In the genomic region with DNA sequence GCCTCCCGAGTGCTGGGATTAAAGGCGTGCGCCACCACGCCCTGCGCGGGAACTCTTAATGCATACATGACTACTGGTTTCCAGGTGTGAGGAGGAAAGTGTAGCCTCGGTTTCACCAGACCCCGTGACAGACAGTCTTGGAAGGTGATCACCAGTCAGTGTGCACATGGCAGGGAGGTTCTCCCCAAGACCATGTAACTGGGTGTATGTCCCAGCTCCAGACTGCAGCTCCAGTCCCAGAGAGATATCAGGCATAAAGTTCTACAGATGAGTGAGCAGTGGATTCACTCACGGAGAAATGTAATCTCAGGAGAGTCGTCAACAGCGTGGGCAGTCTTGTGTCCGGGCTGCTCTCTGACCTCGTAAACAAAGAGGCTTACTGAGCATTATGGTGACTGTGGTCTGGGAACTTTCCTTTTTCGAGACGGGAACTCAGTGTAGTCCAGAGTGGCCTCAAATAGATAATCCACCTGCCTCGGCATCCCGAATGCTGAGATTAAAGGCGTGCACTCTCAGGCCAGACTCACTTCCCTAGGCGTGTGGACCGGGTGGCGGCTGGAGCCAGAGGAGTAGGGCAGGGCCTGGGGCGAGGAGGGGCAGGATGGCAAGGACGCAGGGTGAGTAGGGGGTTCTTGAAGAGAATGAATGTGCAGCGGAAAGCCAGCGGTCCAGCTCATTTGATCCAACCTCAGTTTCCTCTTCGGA, we compare ENCODE assay signal across 7 mouse cellular contexts. TPM values are rescaled to one million over a fixed set of nuclear protein-coding genes. Genes with fewer than 3 reads are reported as not detected.
A peak's percentile ranks its signal among the peaks of the same experiment; 100 is the strongest.
DNase-seq lines count a peak whose midpoint lies in the region; ATAC-seq and TF ChIP-seq lines count a peak whose summit lies in the region.

No protein-coding gene starts in this region.

- H3K9me3 ChIP-seq in lung, embryonic 15.5 days = no peaks in the 10 kb centered on the region
- no peaks in the 10 kb centered on the region for H3K9me3 ChIP-seq in hindbrain, embryonic 16.5 days (ENCODE audit: control insufficient read depth, low read length)
- H3K9me3 ChIP-seq in midbrain, embryonic 15.5 days = no peaks in the 10 kb centered on the region

- peak overlapping the region; percentile 80 for H3K4me2 ChIP-seq in lung, embryonic 15.5 days
- peak overlapping the region; percentile 83 for H3K4me2 ChIP-seq in hindbrain, embryonic 16.5 days (ENCODE audit: low read length)
- H3K4me2 ChIP-seq in midbrain, embryonic 15.5 days = peak overlapping the region; percentile 89

- H3K9ac ChIP-seq in lung, embryonic 15.5 days = peak overlapping the region; percentile 65
- H3K9ac ChIP-seq in hindbrain, embryonic 16.5 days (ENCODE audit: low read depth, low read length) = peak overlapping the region; percentile 80
- H3K9ac ChIP-seq in midbrain, embryonic 15.5 days = peak overlapping the region; percentile 83

- 23% methylated on average over 26 of the region's 26 CpGs for WGBS in lung, embryonic 15.5 days
- 24% methylated on average over 26 of the region's 26 CpGs for WGBS in hindbrain, embryonic 16.5 days
- 25% methylated on average over 26 of the region's 26 CpGs for WGBS in midbrain, embryonic 15.5 days

- TF ChIP-seq CTCF in cortical plate, adult 2 months (IDR thresholded peaks at IDR 0.05; ENCODE audit: extremely low read depth, insufficient read depth, low read length) = no peak

- peak overlapping the region; percentile 81 for H3K4me3 ChIP-seq in lung, embryonic 15.5 days
- H3K4me3 ChIP-seq in cortical plate, adult 2 months (ENCODE audit: insufficient read depth, low read length) = peak overlapping the region; percentile 71
- H3K4me3 ChIP-seq in hindbrain, embryonic 16.5 days (ENCODE audit: low read length) = peak overlapping the region; percentile 77
- peak overlapping the region; percentile 65 for H3K4me3 ChIP-seq in midbrain, embryonic 15.5 days

- H3K27me3 ChIP-seq in lung, embryonic 15.5 days = no peaks in the 10 kb centered on the region
- no peaks in the 10 kb centered on the region for H3K27me3 ChIP-seq in hindbrain, embryonic 16.5 days (replicated peaks; ENCODE audit: control insufficient read depth, insufficient read depth, low read length)
- no peaks in the 10 kb centered on the region for H3K27me3 ChIP-seq in midbrain, embryonic 15.5 days (replicated peaks)

- no peak for TF ChIP-seq POLR2A in cortical plate, adult 2 months (IDR thresholded peaks at IDR 0.05; ENCODE audit: extremely low read depth, insufficient read depth, low read length)

- peaks cover 23% of the 10 kb centered on the region for H3K4me1 ChIP-seq in lung, embryonic 15.5 days
- H3K4me1 ChIP-seq in cortical plate, adult 2 months (ENCODE audit: control insufficient read depth, insufficient read depth, low read length) = no peaks in the 10 kb centered on the region; the same call in 1 of the 2 replicates
- peaks cover 14% of the 10 kb centered on the region for H3K4me1 ChIP-seq in hindbrain, embryonic 16.5 days (ENCODE audit: control insufficient read depth, insufficient read depth, low read depth, low read length)
- peaks cover 20% of the 10 kb centered on the region for H3K4me1 ChIP-seq in midbrain, embryonic 15.5 days

- peak overlapping the region; percentile 93 for H3K27ac ChIP-seq in lung, embryonic 15.5 days
- H3K27ac ChIP-seq in cortical plate, adult 2 months (ENCODE audit: insufficient read depth, low read length) = peak overlapping the region; percentile 15
- H3K27ac ChIP-seq in hindbrain, embryonic 16.5 days (ENCODE audit: low read depth, low read length) = peak overlapping the region; percentile 90
- peak overlapping the region; percentile 95 for H3K27ac ChIP-seq in midbrain, embryonic 15.5 days

- no peak for DNase-seq in lung, postnatal 10 days
- DNase-seq in embryo, embryonic 9.5 days (ENCODE audit: extremely low spot score) = no peak
- no peak for DNase-seq in thymus, postnatal 14 days

- peak; percentile 74 for ATAC-seq in lung, embryonic 15.5 days (ENCODE audit: borderline replicate concordance, extremely low read depth, low FRiP score, low TSS enrichment)
- peak; percentile 63 for ATAC-seq in hindbrain, embryonic 16.5 days
- peak; percentile 75 for ATAC-seq in midbrain, embryonic 15.5 days (replicated peaks)

- peaks cover 30% of the 10 kb centered on the region for H3K36me3 ChIP-seq in lung, embryonic 15.5 days
- peaks cover 17% of the 10 kb centered on the region for H3K36me3 ChIP-seq in hindbrain, embryonic 16.5 days (ENCODE audit: control insufficient read depth, insufficient read depth, low read length)
- H3K36me3 ChIP-seq in midbrain, embryonic 15.5 days (replicated peaks) = peaks cover 16% of the 10 kb centered on the region

RNA-seq across cellular contexts. Expression of a gene that starts 0.7 kb away (rescaled TPM):
- polyA plus RNA-seq in lung, embryonic 15.5 days (2015; fragmentation: Nextera tagmentation; extraction: Ambion mirVana) = 477 and 524 TPM in 2 replicates
- 2,462 and 2,522 TPM in 2 replicates for polyA plus RNA-seq in cortical plate, adult 2 months (2012; rRNA removed)
- polyA plus RNA-seq in hindbrain, embryonic 16.5 days (2015; fragmentation: Nextera tagmentation; extraction: Ambion mirVana) = 271 and 282 TPM in 2 replicates
- 284 and 315 TPM in 2 replicates for polyA plus RNA-seq in midbrain, embryonic 15.5 days (2015; fragmentation: Nextera tagmentation; extraction: Ambion mirVana)

RNA-seq across cellular contexts. Expression of a gene that starts 16.8 kb away (rescaled TPM):
- 14.1 and 16.5 TPM in 2 replicates for polyA plus RNA-seq in lung, embryonic 15.5 days (2015; fragmentation: Nextera tagmentation; extraction: Ambion mirVana)
- polyA plus RNA-seq in cortical plate, adult 2 months (2012; rRNA removed) = 35.7 and 40.0 TPM in 2 replicates
- polyA plus RNA-seq in hindbrain, embryonic 16.5 days (2015; fragmentation: Nextera tagmentation; extraction: Ambion mirVana) = 11.1 and 22.2 TPM in 2 replicates
- 31.3 and 32.0 TPM in 2 replicates for polyA plus RNA-seq in midbrain, embryonic 15.5 days (2015; fragmentation: Nextera tagmentation; extraction: Ambion mirVana)

RNA-seq across cellular contexts. Expression of a gene that starts 30.8 kb away (rescaled TPM):
- polyA plus RNA-seq in lung, embryonic 15.5 days (2015; fragmentation: Nextera tagmentation; extraction: Ambion mirVana) = 79.0 and 83.2 TPM in 2 replicates
- polyA plus RNA-seq in cortical plate, adult 2 months (2012; rRNA removed) = 6.0 and 6.2 TPM in 2 replicates
- polyA plus RNA-seq in hindbrain, embryonic 16.5 days (2015; fragmentation: Nextera tagmentation; extraction: Ambion mirVana) = 2.2 and 3.5 TPM in 2 replicates
- polyA plus RNA-seq in midbrain, embryonic 15.5 days (2015; fragmentation: Nextera tagmentation; extraction: Ambion mirVana) = 1.6 and 1.7 TPM in 2 replicates

RNA-seq across cellular contexts. Expression of a gene that starts 33.2 kb away (rescaled TPM):
- 2.3 and 3.1 TPM in 2 replicates for polyA plus RNA-seq in lung, embryonic 15.5 days (2015; fragmentation: Nextera tagmentation; extraction: Ambion mirVana)
- not detected in 2 replicates for polyA plus RNA-seq in cortical plate, adult 2 months (2012; rRNA removed)
- not detected in 2 replicates for polyA plus RNA-seq in hindbrain, embryonic 16.5 days (2015; fragmentation: Nextera tagmentation; extraction: Ambion mirVana)
- polyA plus RNA-seq in midbrain, embryonic 15.5 days (2015; fragmentation: Nextera tagmentation; extraction: Ambion mirVana) = not detected in 2 replicates

Comparison
In these comparisons a context has a peak if more than half of its experiments do, and no peak if none do; other contexts are left out.
1. H3K27ac ChIP-seq: peak in every context shown above with its lines; median percentile 95 in midbrain, embryonic 15.5 days; 93 in lung, embryonic 15.5 days; 90 in hindbrain, embryonic 16.5 days; 15 in cortical plate, adult 2 months.
2. RNA of a gene that starts 30.8 kb away (polyA plus RNA-seq): 79.0 to 83.2 TPM in lung, embryonic 15.5 days; 6.0 to 6.2 TPM in cortical plate, adult 2 months, 2.2 to 3.5 TPM in hindbrain, embryonic 16.5 days and 1.6 to 1.7 TPM in midbrain, embryonic 15.5 days; every median in the first group is over 10 times any median in the second.
3. Peak in every context shown above with its lines, with median percentiles within 50 percentile points of each other: ATAC-seq, H3K4me2 ChIP-seq, H3K4me3 ChIP-seq and H3K9ac ChIP-seq.